Mouse (Mus musculus) thymus, postnatal 4 days (tissue): Measurements from ENCODE around the gene Pnmal1.

Experiments used
- DNase-seq: peaks from one replicate; pipeline ENCODE4 v3.0.0; 2021

Gene Pnmal1

DNA sequence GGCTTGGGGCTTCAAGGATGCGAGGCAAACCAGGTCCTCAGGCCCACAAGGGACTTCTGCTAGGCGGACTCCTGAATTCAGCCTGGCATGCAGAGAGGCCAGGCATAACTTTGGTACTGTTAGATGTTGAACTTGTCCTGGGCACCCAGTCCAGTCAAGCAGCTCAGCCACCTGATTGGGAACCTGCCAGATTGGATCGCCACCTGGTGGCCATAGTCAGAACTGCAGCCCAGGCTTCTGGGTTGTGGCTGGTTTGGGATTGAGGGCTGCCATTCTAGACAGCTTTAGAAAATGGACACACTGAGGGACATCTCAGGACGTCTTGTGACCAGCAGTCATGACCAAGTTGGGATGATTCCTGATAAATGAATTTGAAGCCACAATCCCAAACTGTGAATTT is 40.2 kb downstream of the Pnmal1 start:
- peak; percentile 96 for DNase-seq

DNA sequence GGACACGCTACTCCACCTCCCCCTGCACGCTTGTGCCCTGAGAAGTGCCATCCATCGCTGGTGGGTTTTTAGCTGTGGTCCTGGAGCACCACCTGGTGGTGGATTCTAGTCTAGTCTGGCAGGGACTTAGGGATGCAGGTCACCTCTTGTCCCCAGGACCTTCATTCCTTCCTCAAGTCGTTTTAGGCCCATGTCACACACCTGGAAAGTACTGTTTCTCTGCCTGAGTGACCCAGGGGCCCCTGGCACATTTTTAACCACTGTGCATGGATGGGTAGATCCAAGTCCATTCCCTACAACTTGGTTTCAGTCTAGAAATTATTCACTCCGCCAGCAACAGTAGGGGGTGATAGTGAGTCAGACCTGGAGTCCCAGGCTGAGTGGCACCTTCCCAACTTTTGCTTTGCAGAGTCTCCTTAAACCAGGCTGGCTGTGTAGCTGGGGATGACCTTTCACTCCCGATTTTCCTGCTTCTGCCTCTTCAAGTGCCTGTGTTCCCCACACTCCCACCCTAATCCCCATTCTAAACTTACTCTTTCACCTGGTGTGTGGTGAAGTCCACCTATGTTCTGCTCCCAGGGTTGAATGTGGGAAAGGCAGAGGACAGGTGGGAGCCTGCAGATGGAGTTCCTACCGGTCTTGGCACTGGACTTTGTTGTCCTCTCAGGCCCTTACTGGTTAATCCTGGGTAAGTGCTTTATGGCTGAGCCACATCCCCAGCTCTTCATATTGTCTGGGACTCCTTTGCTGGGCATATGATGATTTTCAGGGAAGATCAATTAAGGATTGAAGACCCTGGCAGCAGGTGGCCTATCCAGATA is 43.1 kb downstream of the Pnmal1 start:
- peak; percentile 93 for DNase-seq

DNA sequence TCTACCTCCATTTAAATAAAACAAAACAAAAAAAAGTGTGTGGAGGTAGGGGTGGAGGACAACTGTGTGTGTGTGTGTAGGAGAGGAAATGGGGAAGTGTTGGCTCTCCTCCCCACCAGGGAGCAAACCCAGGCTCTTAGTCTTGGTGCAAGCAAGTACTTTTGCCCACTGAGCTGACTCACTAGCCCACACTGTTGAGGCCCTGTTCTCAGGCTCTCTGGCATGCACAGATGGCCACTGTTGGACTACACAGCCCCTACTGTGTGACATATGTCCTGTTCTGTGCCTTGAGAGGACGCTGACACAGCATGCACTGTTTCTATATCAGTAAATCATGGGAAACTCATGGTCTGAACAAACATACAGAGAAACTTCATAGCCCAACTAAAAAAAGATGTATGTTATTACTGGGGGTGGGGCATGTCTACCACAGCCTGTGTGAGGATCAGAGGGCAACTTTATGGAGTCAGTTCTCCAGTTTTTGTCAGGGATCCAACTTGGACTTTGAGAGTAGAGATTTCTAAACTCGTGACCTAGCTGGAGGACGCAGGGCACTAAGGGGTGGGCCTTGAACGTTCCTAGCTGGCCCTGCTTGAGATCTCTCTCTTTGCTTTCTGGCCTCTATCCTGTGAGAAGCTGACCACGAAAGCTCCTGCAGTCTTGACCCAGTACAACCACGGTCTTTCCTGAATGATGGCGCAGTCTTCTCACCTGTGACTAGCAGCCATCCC is 43.9 kb downstream of the Pnmal1 start:
- no peak for DNase-seq

DNA sequence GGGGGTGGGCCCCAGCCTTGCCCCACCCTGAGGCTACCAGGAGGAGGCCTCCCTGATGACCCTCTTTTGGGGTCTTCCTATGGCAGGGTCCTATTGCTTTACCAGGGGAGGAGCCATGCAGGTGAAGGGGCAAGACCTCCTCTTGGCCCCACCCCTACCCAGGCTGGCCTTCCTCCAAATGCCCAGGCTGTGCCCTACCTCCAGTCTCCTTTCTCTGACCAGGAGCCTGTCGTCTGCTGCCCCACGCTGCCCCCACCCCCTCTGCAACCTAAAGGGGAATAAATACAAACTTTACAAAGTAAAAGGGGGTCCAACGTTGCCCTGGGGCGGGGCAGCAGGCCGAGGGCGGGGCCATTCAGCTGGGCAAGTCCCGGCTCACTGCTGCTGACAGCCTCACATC is 45.2 kb downstream of the Pnmal1 start:
- no peak for DNase-seq

DNA sequence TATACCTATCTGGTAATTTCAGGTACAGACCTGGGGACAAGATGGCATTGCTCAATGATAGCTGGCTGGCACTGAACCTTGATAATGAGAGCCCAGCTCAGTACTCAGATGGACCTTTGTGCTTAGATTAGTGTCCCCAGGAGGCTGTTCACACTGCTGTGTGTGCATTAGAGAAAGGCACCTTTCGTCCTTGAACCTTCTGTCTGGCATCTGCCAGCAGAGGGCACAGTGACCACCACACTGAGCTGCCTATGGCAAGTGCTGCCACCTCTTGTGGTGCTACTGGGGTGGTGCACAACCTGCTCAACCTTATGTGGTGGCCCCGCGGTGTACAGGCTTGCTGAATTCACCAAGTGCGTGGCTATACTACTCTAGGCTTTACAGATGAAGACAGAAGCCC is 47.8 kb downstream of the Pnmal1 start:
- peak; percentile 77 for DNase-seq

DNA sequence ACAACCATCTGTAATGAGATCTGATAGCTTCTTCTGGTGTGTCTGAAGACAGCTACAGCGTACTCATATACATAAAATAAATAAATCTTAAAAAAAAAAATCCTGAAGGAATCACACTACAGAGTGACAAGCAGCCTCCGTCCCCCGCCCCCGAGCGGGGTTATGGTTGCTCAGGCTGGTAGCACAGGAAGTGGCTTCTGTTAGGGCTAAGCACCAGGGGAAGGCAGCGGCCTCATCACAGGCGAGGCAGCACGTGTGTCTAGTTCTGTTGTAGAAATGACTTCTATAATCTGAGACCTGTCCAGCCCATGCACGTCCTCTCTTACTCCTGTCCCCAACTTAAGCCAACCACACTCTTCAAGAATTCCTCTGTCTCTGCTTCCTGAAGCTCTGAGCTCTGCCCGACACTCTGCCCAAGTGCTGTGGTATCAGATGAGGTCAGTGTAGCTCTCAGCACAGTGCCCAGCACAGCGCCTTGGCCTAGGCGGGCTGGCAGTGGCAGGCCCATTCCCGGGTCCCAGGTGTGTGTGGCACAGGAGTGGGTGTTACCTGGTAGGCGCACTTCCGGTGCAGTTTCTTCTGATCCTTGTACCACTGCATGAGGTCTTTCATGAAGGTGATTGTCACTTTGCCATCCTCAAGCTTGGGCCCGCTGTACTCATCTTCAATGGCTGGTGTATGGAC is 50.0 kb downstream of the Pnmal1 start:
- DNase-seq: peak; percentile 81

DNA sequence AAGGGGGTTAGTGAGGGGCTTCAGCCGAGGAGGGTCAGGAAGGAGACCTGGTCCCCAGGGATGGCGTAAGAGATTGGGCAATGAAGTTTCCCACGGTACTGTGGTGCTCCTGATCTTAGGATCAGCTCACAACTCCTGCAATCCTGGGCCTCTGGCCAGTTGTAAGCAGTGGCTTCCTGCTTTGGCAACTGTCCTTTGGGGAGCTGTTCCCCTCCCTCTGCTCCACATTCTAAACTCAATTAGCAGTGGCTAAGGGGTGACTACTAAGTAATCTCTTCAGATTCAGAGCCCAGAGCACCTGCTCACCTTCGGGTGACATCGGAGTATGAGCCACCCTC is 50.5 kb downstream of the Pnmal1 start:
- DNase-seq: no peak

DNA sequence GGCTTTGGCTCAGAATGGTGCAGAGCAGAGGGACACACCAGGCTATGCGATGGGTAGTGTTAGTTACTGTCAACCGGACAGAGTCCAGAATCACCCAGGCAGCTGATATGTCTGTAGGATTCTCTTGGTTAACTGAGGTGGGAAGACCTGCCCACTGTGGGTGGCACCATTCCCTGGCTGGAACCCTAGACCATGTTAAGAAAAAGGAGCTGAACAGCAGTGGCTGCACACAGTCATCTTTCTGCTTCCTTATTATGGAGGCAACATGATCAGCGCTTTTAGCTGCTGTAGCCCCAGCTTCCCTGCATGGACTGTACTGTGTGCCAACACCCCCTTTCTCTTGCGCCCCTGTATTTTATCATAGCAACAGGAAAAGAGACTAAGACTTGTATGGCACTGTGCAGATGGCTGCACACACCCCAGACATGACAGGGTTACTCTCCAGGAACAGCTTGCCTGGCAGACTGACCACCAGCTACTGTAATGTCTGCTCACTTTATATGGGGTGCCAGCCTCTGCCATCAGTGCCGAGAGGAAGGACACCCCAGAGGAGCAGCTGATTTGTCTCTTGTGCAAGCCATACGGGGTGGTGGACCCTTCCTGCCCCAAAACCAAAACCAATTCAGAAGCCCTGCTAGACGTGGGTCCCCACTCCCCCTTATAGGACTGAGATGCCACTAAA is 52.6 kb downstream of the Pnmal1 start:
- DNase-seq: no peak
